Mouse (Mus musculus) megakaryocyte progenitor cell, adult 5-6 weeks (primary cell): ENCODE results near the gene Frmd4b. TPM values are rescaled to one million over a fixed set of nuclear protein-coding genes. Genes with fewer than 3 reads are reported as not detected.
A peak's percentile ranks its signal among the peaks of the same experiment; 100 is the strongest.
"Not testable (repeated sequence)": the region's sequence is repeated elsewhere in the genome, so short reads cannot be mapped to it uniquely, and the experiment has no call there.

ENCODE experiments used
- ATAC-seq: replicated peaks from 2 replicates; pipeline ENCODE4 v1.8.0; 2016; ENCODE audit warnings: mild to moderate bottlenecking, moderate TSS enrichment, inconsistent platforms; ENCODE audit not compliant: poor library complexity
- total RNA-seq, 2 experiments: library from RNA; stranded (forward) in 1 of 2; stranded (reverse) in 1 of 2; fragments of 157-497, 149-512 nt in 1 of 2; fragments of 200-1000 nt in 1 of 2; gene quantifications; 2 replicates each; pipeline versions ENCODE4 v1.2.3 to v1.2.4; 2015 to 2017

Frmd4b gene
- total RNA-seq, 2 experiments from 2014 or later: 5.0 to 7.8 TPM

DNA sequence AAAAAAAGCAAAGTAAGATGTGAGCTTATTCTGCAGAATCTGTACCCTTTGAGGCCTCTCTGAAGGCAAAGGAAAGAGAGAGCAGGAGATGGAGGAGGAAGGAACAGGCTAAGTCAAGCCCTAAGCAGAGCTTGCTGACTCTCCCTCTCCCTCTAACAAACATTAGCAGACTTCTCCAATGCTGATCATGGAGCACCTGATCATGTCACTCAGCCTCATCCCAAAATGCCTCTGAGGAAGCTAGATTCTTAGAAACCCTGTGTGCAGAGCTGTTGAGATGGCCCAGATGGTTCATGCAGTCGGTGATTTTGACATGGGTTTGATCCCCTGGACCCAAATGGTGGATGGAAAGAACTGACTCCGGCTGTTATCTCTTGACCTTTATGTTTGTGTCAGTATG is 350.2 kb downstream of the Frmd4b start:
- no peak for ATAC-seq

DNA sequence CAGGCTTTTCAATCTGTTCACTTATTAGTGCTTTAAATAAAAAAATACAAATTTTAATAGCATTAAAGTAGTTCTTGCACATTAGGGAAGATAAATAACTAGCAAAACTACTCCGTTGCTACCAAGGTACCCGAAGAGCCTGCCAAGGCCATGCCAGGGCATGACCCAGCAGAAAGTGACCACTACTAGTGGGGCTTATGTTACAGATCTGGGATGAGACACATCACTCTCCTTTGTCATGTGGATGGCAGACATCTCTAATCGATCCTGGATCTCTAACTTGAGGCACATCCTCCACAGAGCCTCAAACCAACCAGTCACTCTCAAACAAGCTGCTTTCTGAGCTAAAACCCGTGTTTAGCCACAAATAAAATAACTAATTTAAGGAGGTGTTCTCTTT is 350.7 kb downstream of the Frmd4b start:
- ATAC-seq: no peak

DNA sequence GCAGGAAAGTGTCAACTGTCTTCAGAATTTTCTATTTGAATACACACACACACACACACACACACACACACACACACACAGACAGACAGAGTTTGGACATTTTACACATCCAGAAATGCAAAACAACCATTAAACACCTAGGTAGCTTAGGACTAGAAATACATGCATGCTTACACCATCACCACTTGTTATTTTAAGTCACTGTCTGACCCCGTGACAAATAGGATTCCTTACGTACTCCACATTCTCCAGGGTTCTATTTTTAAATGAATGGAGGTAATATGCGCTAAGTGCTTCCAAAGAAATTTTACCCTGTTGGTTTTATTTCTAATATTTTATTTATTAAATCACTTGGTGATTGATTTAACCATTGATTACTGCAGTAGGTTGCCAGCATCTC is 351.6 kb downstream of the Frmd4b start:
- ATAC-seq: no peak

DNA sequence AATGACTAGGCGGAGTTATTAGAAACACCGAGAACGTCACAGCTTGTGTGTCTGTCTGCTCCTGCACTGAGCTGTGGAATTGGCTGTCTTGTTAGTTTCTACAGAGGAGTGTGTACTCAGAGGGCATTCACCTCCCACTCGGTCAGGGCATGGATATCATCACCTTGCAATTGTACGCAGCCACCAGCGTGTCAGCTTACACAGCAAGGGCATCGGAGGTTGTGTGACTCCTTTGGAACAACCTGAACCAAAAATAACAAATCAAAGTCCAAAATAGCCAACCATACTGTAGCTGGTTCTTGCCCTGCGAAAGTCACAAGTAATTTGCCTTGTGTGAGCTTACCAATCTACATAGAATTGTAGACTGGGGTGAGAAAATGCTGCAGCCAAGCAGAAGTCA is 352.1 kb downstream of the Frmd4b start:
- ATAC-seq: no peak

DNA sequence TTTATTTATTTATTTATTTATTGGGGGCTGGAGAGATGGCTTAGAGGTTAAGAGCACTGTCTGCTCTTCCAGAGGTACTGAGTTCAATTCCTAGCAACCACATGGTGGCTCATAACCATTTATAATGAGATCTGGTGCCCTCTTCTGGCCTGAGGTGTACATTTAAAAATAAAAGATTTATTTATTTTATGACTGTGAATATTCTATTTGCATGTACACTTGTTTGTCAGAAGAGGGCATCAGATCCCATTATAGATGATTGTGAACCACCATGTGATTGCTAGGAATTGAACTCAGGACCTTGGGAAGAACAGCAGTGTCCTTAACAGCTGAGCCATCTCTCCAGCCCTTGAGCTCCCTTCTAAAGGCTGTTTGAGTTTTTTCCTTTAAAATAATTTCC is 353.6 kb downstream of the Frmd4b start:
- peak; percentile 54 for ATAC-seq

DNA sequence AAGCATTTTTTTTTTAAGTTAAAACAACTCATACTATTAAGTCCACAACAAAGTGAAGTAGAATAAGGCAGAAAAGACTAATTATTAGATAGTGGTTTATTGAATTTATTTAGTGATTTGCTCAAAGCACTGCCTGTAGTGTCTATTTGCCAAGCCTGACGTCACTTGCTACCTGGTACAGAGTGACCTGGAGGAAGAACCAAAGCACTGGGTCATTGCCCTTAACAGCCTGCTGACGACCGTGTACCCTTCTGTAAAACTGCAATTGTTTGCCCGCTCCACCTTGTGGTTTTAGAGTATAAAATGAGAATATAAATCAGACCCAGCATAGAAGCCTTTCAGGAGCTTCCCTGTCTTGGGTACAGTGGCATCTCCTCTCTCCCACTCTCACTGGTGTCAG is 355.1 kb downstream of the Frmd4b start:
- no peak for ATAC-seq

DNA sequence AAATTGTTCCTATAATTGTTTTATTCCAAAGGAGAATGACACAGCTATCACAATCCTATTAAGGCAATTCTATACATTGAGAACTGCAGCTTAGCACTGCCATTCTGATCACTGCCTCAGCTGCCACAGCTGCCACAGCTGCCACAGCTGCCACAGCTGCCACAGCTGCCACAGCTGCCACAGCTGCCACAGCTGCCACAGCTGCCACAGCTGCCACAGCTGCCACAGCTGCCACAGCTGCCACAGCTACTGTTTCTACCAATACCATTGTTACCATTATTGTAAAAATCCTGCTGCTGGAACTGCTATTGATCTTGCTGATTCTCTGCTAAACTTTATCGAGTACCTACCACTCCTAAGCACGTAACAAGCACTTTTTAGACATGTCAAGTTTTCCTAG is 357.4 kb downstream of the Frmd4b start:
- ATAC-seq: not testable (repeated sequence)

DNA sequence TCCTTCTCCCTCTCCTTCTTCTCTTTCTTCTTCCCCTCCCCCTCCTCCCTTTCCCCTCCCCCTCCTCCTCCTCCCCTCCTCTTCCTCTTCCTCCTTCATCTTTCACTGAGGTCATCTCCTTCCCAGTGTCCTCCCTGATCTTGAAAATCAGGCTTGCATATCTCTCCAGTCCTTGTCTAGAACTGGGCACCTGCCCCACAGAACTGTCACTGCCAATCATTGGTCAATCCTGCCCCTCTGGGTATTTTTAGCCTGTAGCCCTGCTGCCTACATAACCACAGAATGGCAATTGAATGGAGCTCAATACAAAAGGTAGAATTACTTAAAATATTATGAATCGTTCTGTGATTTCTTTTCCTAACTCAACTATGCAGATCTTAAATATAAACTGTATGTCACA is 358.9 kb downstream of the Frmd4b start:
- ATAC-seq: no peak

DNA sequence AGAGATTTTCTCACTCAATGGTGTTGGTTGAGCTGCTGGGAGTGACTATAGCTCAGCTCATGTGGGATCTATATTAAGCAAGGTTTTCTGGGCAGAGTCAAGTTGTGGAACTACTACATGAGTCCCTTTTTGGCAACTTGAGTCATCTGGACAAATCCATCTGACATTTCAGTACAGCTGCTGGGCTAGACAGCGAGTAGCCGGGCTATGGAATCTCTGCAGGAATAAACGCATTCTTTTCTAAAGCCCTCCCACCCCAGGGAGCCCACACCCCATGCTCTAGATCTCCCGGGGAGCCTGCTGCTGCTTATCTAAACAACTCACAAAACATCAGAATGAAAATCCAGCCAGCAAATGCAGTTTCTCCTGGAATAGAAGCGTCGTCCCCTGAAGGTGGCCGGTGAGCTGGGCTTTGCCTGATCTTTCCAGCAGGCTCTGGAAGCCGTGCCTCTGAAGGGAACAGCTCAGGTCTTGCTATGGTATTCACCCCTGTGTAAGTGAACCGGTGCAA is 364.6 kb downstream of the Frmd4b start, which contains the start of gene Lmod3:
Gene Lmod3, minus strand, starts transcription at position 49 of the 511 bp plus-strand sequence.
- ATAC-seq: no peak

DNA sequence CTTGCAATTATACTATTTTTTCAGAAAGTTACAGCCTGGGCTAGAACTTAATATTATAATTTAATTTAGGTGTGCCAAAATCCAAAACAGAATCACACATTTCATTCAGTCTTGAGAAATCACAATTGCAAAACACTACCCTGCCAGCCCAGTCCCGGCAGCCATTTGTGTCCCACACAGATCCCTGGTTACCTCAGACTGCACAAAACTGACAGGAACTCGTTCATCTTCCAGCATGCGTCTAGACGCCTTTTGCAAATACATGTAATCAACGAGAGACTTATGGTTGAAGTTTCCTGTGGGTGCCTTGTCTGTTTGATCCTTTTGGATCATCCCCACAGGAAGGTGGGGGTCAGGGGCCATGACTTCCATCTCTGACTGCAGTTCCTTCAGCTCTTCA is 365.3 kb downstream of the Frmd4b start:
- 0 out of 2 replicates have a peak, but pooled peaks have one; percentile 31 for ATAC-seq

DNA sequence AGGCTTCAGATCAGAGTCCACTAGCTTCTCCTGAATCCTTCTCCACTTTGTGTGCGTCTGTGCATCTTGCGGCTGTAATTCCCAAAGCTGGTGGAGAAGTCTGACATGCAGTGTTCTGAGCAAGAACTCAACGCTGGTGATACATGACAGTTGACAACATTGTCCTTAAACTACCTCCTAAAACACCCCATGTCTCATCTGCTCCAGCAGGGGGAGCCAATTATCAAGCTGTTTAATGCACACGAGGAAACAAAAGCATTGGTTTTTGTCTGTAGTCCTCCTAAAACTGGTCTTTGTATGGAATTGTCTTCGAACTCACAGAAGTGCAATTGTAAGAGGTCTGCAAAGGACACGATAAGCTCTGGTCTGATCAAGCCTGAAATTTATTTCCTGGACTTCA is 366.4 kb downstream of the Frmd4b start:
- ATAC-seq: peak; percentile 93

DNA sequence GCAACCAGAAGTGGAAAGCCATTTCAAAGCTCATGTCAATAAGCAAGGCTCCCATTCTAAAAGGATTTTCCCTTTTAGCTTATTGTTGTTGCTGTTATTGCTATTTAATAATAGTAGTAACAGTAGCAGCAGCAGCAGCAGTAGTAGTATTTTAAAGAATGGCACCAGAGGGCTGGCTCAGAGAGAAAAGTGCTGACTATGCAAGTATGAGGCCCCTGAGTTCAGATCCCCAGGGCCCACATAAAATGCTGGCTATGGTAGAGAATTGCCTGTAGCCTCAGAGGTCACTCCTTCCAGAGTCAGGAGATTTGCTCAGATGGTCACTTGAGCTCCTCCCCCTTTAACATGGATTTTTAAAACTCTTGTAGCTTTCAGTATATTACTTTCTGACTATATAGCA is 372.1 kb downstream of the Frmd4b start:
- ATAC-seq: no peak

DNA sequence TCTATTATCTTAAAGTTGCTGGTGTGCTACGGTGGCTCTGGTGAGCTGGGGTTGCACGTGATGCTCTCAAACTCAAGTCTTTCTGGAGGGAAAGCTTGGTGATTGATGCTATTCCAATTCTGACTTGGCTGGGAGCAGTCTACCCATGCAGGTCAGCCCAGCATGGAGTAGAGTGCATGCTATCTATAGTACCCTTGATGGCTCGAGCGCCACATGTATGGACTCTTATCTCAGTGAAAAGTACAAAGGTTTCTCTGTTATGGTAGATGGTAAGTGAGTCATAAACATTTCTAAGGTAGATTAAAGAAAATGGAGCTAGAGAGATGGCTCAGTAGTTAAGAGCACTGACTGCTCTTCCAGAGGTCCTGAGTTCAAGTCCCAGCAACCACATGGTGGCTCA is 374.8 kb downstream of the Frmd4b start:
- no peak for ATAC-seq

DNA sequence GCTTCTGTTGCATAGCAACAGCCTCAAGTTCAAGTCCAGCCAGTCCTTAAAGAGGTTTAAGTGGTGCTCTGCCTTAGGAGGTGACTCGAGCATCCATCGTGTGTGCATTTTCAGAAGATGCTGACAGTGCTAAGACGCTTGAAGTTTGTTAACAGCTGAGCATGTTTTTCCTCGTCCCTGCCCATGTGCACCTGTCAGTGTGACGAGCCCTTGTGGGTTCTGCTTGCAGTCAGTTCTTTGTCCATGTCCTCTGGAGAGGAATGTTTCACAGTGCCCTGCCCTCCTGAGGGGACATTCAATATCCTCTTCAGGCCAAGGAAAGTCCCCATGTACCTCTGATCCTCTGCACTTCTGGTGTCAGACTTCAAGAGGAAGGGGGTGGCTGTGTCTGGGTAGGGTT is 377.2 kb downstream of the Frmd4b start:
- no peak for ATAC-seq

DNA sequence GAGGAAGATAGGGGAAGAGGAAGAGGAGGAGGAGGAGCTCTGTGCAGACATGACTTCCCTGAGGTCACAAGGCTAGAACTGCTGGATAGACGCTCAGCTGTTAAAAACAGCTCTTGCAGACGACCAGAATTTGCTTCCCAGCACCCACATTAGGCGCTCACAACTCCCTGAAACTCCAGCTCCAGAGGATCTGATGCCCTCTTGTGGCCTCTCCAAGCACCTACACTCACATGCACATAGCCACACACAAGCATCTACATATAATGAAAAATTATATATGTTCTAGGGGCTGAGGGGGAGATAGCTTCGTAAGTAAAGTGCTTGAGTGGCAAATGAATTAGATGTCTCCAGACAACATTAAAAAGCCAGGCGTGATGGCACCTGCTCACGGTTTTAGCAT is 378.0 kb downstream of the Frmd4b start:
- no peak for ATAC-seq

Other genes with a start within 250 kb of the Frmd4b start
- gene Mitf, start 189.5 kb upstream of the Frmd4b start, total RNA-seq (2015): 7.6 and 9.7 TPM in 2 replicates
- 5.8 and 7.9 TPM in 2 replicates for gene Mitf, start 189.5 kb upstream of the Frmd4b start, total RNA-seq (2017)